Mouse (Mus musculus) frontal cortex, postnatal 10 days (tissue): ENCODE measurements at regions not wholly inside any gene's neighbourhood (a gene's known extent, or its start where the extent isn't known, plus 50 kb on each side); places are given as distances from the start of the nearest gene placed in this dataset.
"Not testable (repeated sequence)": the region's sequence is repeated elsewhere in the genome, so short reads cannot be mapped to it uniquely, and the experiment has no call there.

ENCODE experiments used
- DNase-seq, 2 experiments: peaks; one replicate each; pipeline ENCODE4 v3.0.0; 2022; ENCODE audit warnings: low spot score in 2 of 2, mixed read lengths in 1 of 2

DNA sequence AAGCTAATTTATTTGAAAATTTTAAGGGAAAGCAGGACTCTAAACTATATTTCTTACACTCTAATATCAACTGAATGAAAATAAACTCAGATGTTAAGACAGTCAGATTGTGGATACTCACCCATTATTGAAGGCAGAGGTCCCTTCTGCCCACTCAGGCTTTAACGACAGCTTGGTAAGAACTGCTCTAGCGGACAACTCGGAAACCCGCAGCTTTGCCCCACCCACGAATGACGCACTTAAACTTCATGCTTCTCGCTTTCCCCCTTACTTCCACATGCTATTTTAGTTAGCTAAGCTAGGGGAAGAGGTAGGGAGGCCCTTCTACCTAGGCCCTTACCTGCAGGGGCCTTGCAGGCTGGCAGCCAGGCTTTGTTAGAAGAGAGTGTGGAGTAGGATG lies 50.8 kb upstream of the Elmo1 start:
- no peak for DNase-seq

DNA sequence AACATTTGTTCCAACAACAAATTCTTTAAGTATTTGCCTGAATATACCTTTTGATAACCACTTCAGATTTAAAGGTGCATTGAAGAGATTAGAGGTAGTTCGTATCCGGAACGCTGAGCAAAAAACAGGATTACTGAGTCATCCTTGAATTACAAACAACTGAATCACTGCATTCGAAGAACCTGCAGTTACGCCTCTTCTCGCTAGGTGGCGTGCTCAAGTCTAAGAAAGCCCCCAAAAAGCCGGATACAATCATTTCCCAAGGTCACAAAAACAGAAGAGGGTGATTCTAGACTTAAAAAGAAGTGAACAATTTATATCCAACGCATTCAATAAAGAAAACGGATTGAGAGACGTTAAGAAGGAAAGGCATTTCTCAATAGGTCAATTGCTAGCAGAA lies 51.9 kb upstream of the Elmo1 start:
- DNase-seq: peak in 1 of 2 experiments; percentile 21

- DNase-seq: no peak
These were observed 53.0 kb upstream of the Elmo1 start for GRCm38 (mm10) chr13:20037436-20037835.

GRCm38 (mm10) chr13:20033937-20034735 lies 56.3 kb upstream of the Elmo1 start:
- no peak for DNase-seq

DNA sequence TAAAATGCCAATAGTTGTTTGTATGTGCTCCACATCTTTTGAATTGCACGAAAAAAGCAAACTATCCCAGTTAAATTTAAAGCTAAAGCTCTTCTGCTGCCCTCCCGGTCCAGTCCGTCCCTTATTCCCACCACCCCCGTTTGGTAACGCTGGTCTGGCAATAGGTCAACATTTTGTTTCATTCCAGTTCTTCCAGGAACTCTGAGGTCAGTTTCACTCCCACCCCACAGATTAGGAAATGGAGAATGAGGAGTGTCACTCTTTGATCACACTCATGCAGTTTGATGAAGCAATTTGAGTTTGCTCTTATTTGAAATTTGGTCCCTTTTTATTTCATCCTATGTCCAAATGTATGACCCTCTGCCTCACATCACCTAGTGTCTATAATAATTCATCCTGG lies 58.7 kb upstream of the Elmo1 start:
- no peak for DNase-seq

GRCm38 (mm10) chr13:20031082-20031481 lies 59.3 kb upstream of the Elmo1 start:
- no peak for DNase-seq

- no peak for DNase-seq
These were observed 63.8 kb upstream of the Elmo1 start for GRCm38 (mm10) chr13:20026612-20027011.

- not testable (repeated sequence) for DNase-seq
These were observed 73.9 kb upstream of the Elmo1 start for GRCm38 (mm10) chr13:20016454-20016853.

- DNase-seq: no peak
These were observed 77.8 kb upstream of the Elmo1 start for GRCm38 (mm10) chr13:20012621-20013020.

DNA sequence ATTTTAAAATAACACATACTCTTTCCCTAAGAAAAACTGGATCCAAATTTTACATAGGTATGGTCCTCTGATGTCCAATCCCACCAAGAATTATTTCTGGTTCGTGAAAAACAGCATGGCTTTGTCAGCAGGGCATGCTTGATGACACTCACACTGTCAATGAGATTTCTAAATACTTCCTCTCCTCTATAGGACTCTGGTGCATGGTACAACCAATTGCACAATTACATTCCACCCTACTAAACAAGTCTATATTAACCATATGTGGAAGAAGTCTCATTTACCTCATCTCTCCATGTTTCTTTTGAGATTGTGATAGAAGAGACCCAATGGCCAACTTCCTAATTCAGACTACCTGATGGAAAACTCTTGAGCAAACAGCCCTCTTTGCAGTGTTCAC lies 81.2 kb upstream of the Elmo1 start:
- no peak for DNase-seq

GRCm38 (mm10) chr13:20007561-20007960 lies 82.8 kb upstream of the Elmo1 start:
- no peak for DNase-seq

- DNase-seq: no peak
These were observed 92.8 kb upstream of the Elmo1 start for GRCm38 (mm10) chr13:19997606-19998005.

GRCm38 (mm10) chr13:19975621-19976020 lies 114.8 kb upstream of the Elmo1 start:
- DNase-seq: no peak

GRCm38 (mm10) chr13:19966566-19966965 lies 123.8 kb upstream of the Elmo1 start:
- no peak for DNase-seq

- DNase-seq: no peak
These were observed 127.4 kb upstream of the Elmo1 start for GRCm38 (mm10) chr13:19963031-19963430.

- DNase-seq: no peak
These were observed 104.7 kb upstream of the Gpr141 start for GRCm38 (mm10) chr13:19928761-19929160.

DNA sequence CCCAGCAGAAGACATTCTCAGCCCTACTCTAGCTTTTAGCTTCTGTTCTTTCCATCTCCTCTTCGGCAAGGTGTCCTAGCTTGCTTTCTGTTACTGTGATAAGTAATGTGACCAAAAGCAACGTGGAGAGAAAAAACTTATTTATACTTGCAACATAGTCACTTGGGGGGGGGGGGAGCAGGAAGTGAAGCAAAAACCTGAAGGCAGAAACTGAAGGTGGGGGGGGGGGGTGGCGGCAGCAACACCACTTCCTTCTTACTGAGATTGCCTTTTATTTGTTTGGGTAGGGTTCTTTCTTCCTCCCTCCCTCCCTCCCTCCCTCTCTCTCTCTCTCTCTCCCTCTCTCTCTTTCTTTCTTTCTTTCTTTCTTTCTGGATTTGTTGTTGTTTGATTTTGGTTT lies 103.8 kb upstream of the Gpr141 start:
- DNase-seq: no peak

DNA sequence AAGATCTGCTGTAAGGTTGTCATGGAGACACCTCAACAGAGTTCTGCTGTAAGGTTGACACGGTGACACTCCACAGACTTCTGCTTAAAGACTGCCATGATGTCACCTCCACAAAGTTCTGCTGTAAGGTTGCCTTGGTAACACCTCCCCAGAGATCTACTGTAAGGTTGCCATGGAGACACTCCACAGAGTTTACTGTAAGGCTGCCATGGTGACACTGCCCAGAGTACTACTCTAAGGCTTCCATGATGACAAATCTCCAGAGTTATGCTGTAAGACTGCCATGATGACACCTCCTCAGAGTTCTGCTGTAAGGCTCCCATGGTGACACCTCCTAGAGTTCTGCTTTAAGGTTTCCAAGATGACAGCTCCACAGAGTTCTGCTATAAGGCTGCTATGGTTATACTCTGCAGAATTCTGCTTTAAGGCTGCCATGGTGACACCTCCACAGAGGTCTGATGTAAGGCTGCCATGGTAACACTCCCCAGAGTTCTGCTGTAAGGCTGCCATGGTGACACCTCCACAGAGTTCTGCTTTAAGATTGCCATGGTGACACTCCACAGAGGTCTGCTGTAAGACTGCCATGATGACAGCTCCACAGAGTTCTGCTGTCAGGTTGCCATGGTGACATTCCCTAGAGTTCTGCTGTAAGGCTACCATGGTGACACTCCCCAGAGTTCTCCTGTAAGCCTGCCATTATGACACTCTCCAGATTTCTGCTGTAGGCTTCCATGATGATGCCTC lies 97.2 kb upstream of the Gpr141 start:
- DNase-seq: peak in 1 of 2 experiments; percentile 29

DNA sequence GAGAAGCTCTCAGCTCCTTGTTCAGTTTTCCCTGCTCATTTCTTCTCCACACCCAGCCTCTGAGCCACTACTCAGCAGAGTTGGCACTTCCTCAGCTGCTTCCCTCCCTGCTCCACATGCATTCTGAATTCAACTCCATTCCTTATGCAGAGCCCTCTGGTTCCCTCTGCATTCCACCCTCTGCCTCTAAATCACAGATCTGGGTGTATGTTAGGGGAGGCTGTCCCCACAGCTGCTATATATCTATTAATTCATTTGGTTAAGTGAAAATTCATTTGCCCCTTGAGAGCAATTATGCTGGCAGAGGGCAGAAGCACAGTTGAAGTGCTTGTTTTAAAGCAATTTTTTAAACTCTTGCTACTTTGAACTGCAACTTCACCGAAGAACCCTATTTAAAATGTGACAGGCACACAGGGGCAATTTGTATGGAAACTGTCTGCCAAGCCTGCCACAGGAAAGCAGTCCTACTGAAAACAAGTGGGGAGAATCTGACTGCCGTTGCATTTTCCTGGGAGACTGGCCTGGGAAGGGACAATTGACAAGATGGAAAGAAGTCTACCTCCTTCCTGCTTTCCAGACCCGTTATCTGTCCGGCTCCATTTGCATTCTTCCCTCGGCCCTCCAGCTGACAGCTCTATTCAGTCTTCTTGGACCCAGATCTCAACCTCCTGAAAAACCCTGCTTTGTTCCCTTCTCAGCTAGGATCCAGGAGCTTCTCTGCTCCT lies 88.0 kb upstream of the Gpr141 start:
- DNase-seq: peak in 1 of 2 experiments; percentile 12

GRCm38 (mm10) chr13:19902786-19903185 lies 78.7 kb upstream of the Gpr141 start:
- DNase-seq: no peak

DNA sequence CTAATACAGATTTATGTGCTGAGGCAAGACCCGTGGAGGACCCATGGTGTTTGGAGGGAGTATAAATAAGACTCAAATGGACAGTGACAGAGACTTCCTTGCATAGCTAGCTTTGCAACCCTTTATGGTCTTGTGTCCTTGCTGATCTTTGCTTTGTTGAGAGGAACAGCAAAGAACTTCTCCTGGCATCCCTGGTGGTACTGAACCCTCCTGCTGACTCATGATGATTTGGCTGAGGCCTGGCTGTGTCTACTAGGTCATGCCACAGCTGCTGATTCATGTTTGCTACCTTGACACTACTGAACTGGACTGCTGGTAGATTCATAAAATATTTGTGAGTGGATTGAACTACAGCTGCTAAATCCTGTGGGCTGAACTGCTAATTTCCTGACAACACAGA lies 73.1 kb upstream of the Gpr141 start:
- DNase-seq: no peak

GRCm38 (mm10) chr13:19888983-19889773 lies 65.1 kb upstream of the Gpr141 start:
- DNase-seq: no peak
